Mouse (Mus musculus) layer of hippocampus, adult 9-11 months (tissue): Measurements from ENCODE around the gene Def8.

ENCODE experiments used
- DNase-seq: peaks from one replicate; pipeline ENCODE4 v3.0.0; 2022

Def8 gene

DNA sequence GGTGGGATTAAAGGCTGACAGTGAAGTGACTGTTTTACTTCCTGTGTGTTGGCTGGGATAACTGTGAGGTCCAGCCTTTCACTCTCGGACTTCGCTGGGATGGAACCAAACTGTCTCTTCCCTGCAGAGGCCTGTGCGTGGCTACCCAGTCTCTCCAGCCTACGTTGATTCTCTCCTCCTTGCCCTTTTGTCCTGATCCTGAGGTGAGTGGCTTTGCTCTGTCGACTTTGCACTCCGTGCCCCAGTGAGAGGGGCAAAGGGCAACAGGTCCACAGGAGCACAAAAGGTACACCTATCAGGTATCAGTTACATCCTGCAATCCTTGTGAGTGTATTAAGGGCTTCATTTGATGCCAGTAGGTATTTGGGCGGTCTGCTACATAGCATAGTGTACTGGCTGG, at the start of gene Def8:
Gene Def8 (plus strand): TSS at position 87 of the 400 bp plus-strand sequence.
- DNase-seq = no peak

DNA sequence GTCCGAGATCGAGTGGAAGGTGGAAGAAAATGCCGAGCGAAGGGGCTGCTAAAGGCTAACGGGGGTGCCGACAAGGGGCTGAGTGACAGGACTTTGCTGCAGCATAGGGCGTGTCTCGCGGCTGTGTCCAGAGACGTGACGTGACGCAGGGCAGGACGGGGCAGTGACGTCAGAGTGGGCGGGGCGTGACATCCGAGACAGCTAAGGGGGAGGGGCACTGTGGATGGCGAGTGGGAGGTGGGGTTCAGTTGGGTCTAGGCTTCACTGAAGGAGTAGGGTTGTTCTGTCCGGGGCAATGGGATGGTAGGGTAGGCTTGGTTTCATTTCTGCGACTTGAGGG, 49.1 kb upstream of the Def8 start:
- DNase-seq = peak; percentile 93

DNA sequence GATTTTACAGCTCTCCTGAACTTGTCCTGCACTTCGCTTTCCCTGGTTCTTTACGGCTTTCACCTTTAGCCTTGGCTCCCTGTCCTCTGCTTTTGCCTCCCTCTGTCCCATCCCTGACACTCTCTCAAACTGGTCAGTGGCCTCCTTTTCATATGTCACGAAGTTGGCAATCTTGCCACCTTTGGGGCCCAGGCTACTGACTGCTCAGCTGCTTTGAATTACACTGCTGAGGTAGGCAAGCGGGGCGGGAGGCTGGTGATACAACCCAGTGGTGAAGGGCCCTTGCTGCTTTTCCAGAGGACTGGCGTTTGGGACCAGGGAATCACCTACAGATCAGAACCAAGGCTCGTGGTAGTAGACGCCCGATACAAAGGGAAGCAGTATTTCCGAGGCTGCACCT, 47.6 kb upstream of the Def8 start:
- no peak for DNase-seq

GRCm38 (mm10) chr8:123376106-123376505, 47.2 kb upstream of the Def8 start:
- DNase-seq = no peak

DNA sequence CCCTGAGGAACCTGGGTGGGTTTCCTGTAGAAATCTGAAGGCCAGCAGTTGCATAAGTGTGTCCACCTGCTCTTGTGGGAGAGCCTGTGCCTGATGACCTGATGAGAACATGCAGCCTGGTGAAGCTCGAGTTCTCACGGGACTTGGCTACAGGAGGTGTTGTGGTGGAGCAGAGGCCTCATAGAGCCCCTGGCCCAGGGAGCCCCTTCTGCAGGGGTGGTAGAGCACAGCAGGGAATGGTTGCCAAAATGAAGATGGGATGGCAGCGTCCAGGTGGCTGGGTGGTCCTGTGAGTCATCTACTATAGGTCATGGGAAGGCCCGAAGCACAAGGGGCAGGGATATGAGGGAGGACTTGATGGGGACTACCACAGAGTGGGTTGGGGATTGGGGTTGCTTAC, 41.6 kb upstream of the Def8 start:
- no peak for DNase-seq

DNA sequence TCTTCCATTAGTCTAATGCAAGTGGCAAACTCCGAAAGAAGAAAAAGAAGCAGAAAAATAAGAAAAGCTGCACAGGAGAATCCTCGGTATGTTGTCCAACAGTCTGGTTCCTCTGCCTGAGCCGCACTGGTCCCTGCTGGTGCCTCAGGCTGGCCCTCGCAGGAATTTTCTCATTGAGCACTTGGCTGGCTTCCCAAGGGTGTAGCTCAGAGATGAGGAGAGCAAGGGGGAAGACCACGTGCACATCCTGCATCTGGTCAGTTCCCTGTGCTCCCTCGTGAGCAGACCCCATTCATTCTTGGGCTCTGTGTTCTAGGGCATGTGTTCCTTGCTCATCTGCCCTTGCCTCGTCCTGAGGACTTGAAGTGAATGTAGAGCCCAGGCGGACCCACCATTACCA, 40.8 kb upstream of the Def8 start:
- DNase-seq = no peak

GRCm38 (mm10) chr8:123384883-123385540, 38.3 kb upstream of the Def8 start:
- DNase-seq = no peak

- DNase-seq = no peak
These were observed 36.3 kb upstream of the Def8 start for GRCm38 (mm10) chr8:123387041-123387440.

GRCm38 (mm10) chr8:123387801-123388200, 35.5 kb upstream of the Def8 start:
- no peak for DNase-seq

- DNase-seq = no peak
These were observed 34.3 kb upstream of the Def8 start for GRCm38 (mm10) chr8:123389026-123389425.

DNA sequence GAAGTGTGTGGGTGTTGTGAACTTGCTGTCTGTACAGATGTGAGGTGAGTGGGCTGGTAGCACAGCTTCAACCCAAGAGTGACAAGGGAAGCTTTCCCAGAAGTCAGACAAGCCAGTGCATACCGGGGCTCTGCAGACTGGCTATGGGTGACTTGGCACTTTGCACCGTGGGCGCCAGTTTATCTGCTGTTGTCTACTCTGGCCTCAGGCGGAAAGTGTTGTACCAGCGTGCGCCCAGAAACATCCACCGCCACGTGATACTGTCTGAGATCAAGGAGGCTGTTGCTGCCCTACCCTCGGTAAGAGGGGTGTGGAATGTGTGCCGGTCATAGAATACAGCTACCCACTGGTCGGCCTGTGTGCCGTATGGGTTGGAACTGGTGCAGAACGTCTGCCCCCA, 25.0 kb upstream of the Def8 start:
- DNase-seq = no peak

GRCm38 (mm10) chr8:123401936-123402335, 21.4 kb upstream of the Def8 start:
- DNase-seq = no peak

GRCm38 (mm10) chr8:123402730-123403326, 20.5 kb upstream of the Def8 start:
- DNase-seq = no peak

GRCm38 (mm10) chr8:123404521-123404920, 18.8 kb upstream of the Def8 start:
- no peak for DNase-seq

- peak; percentile 57 for DNase-seq
These were observed 16.5 kb upstream of the Def8 start, which contains the start of gene Mc1r for GRCm38 (mm10) chr8:123406786-123407185. TSS of gene Mc1r (plus strand) at chr8:123407107.

- DNase-seq = no peak
These were observed 15.7 kb upstream of the Def8 start for GRCm38 (mm10) chr8:123407612-123408011.

DNA sequence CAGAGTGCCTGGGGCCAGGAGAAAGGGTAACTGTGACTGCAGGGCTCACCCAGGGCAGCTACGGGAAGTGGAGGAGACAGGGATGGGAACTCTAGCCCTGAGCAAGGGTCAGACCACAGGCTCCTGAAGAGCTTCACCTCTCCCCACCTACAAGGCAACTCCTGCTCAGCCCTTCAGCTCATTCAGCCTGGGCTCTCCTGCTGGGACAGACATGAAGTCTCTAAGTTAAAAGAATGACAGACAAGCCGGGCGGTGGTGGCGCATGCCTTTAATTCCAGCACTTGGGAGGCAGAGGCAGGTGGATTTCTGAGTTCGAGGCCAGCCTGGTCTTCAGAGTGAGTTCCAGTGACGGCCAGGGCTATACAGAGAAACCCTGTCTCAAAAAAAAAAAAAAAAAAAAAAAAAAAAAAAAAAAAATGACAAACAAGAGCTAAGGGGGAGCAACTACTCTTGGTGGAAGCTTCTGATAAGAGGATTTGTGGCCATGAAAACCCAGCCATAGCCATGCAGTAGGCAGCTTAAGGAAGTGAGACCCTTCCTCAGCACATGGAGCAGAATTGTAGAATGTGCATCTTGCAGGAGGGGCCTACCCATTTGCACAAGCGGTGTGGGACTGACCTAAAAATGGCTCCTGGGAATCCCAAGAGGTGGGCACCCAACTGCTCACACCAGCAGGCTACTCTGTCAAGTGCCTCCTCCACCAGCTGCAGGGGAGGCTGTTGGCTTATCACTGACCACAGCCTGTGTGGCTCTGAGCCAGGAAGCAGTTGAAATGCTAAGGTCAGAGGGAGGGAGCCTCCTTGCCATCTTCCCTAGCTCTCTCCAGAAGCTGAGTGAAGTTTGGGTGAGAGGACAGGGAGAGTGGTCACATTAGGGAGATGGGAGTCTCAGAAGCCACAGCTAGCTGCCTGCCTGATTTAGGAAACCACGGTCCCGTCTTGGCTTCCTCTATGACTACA, 14.5 kb upstream of the Def8 start:
- no peak for DNase-seq

GRCm38 (mm10) chr8:123410049-123410587, 13.2 kb upstream of the Def8 start:
- DNase-seq = peak; percentile 73

- DNase-seq = no peak
These were observed 12.5 kb upstream of the Def8 start for GRCm38 (mm10) chr8:123410788-123411187.

DNA sequence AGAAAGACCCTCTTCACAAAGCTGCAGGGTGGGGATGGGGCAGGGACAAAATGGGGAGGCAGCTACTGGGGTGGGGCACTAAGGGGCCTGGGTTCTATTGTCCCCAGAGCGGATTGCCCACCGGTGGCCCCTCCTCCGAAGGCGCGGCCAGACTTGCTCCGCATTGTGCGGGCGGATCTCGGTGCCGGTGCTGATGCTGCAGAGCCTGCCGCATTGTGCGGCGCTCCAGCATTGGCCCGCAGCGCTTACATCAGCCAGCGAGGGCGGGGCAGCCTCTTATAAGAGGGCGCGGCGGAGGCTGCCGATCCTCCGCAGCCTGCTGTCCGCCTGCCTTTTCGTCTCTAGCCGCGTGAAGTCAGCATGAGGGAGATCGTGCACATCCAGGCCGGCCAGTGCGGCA, 12.1 kb upstream of the Def8 start, which contains the start of gene Tubb3:
Gene Tubb3 (plus strand): TSS at position 179 of the 400 bp plus-strand sequence.
- DNase-seq = peak; percentile 92

GRCm38 (mm10) chr8:123411781-123412327, 11.5 kb upstream of the Def8 start:
- DNase-seq = no peak

GRCm38 (mm10) chr8:123412560-123413170, 10.7 kb upstream of the Def8 start:
- DNase-seq = peak; percentile 91

DNA sequence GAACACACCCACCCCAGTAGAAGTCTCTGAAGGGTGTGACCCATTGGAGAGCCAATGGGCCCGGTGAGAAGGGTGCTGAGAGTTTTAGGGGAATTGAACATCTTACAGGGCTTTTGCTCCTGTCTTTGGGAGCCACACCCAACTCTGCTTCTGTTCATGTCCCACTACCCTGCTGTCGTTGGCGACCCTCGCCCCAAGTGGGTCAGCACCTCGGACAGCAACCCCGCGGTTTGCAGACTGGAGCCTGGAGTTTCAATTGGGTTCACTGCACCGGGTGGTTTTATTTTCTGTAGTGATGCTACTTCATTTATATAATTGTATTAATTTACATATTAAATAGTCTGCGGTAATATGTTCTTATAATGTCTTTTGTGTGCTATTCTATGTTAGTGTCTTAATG, 9.1 kb upstream of the Def8 start:
- DNase-seq = no peak
